Mouse (Mus musculus): Measurements from ENCODE around the gene Elmo1.

- TF ChIP-seq POLR2A (IDR thresholded peaks at IDR 0.05; ENCODE audit: control insufficient read depth, extremely low read depth, insufficient read depth, low read length, poor library complexity): no peak
- TF ChIP-seq CTCF (IDR thresholded peaks at IDR 0.05; ENCODE audit: borderline replicate concordance, control insufficient read depth, extremely low read depth, insufficient read depth, low read length, poor library complexity): no peak
Measured at GRCm38 (mm10) chr13:20097006-20097617, 6.7 kb downstream of the Elmo1 start.

Measured in thymus, adult 2 months (tissue).